ENCODE assay signal across 22 mouse cellular contexts in the genomic region with DNA sequence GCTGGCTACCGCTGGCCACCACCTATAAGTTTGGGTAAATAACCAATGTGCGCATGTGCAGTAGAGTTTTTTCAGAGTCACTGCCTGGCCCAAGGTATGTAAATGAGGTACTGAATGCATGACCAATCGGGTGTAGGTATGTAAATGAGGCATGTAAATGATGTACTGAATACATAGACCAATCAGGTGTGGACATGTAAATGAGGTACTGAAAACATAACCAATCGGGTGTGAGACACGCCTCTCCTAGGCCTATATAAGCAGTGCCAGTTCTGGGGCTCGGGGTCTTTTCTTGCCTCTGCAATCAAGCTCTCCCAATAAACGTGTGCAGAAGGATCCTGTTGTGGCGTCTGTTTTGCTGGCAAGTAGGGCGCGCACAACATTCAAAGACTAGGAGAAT. TPM values are rescaled to one million over a fixed set of nuclear protein-coding genes. Genes with fewer than 3 reads are reported as not detected.
DNase-seq lines count a peak whose midpoint lies in the region; TF ChIP-seq lines count a peak whose summit lies in the region.
"Not testable (repeated sequence)": the region's sequence is repeated elsewhere in the genome, so short reads cannot be mapped to it uniquely, and the experiment has no call there.
"Had no signal": no experiment of that assay in that cellular context is flagged by ENCODE, and none has a peak within 500 bp of the region (broad histone marks: within the 10 kb centered on the region; RNA-seq: fewer than 3 reads in every experiment).

No protein-coding gene starts in this region.

- not testable (repeated sequence) for H3K27ac ChIP-seq in MEL (ENCODE audit: control insufficient read depth, low read depth, low read length)
- H3K27ac ChIP-seq in layer of hippocampus, adult 2 months: peak overlapping the region; percentile 28; the same call in 1 of the 2 replicates

- not testable (repeated sequence) for H3K36me3 ChIP-seq in MEL (ENCODE audit: control insufficient read depth in 1 of 2, insufficient read depth in 2 of 2, low read length in 2 of 2)

- TF ChIP-seq RAD21 in MEL (IDR thresholded peaks at IDR 0.05; ENCODE audit: low read depth, low read length): not testable (repeated sequence)

- H3K4me3 ChIP-seq in MEL (ENCODE audit: control insufficient read depth in 1 of 2, insufficient read depth in 1 of 2, low read depth in 2 of 2, low read length in 2 of 2); layer of hippocampus, adult 2 months: not testable (repeated sequence)

- H3K4me1 ChIP-seq in MEL (ENCODE audit: control insufficient read depth in 1 of 2, insufficient read depth in 2 of 2, low read length in 2 of 2): not testable (repeated sequence)

- H3K79me2 ChIP-seq in MEL (ENCODE audit: control insufficient read depth, insufficient read depth, low read length, poor library complexity): not testable (repeated sequence)

- TF ChIP-seq POLR2A in MEL (IDR thresholded peaks at IDR 0.05; ENCODE audit: control insufficient read depth in 1 of 2, insufficient read depth in 1 of 2, low read depth in 1 of 2, low read length in 2 of 2, poor library complexity in 1 of 2): not testable (repeated sequence)

- H3K9ac ChIP-seq in MEL (ENCODE audit: control insufficient read depth, low read depth, low read length, poor library complexity, severe bottlenecking): not testable (repeated sequence)

- not testable (repeated sequence) for H3K27me3 ChIP-seq in MEL (ENCODE audit: control insufficient read depth in 1 of 2, insufficient read depth in 2 of 2, low read length in 2 of 2)

- TF ChIP-seq CTCF in MEL (IDR thresholded peaks at IDR 0.05 in 2 of 3, conservative IDR thresholded peaks at IDR 0.05 in 1 of 3; ENCODE audit: control insufficient read depth in 1 of 3, insufficient read depth in 1 of 3, low read depth in 2 of 3, low read length in 3 of 3, poor library complexity in 1 of 3, severe bottlenecking in 1 of 3); layer of hippocampus, adult 2 months (conservative IDR thresholded peaks at IDR 0.05): not testable (repeated sequence)

- H3K9me3 ChIP-seq in MEL (replicated peaks; ENCODE audit: insufficient read depth, low read length): not testable (repeated sequence)

- DNase-seq in ES-CJ7 (ENCODE audit: low read depth, low spot score) (peak; percentile 36), MEL (ENCODE audit: low read depth, low spot score) (peak; percentile 62), R1 (ENCODE audit: low read depth, low spot score) (peak; percentile 52), ZHBTc4 (ENCODE audit: low read depth, low spot score) (peak; percentile 23)
- peak; percentile 19 for DNase-seq in heart, adult 11 months
- DNase-seq in layer of hippocampus, adult 2 months (ENCODE audit: low spot score in 2 of 2): not testable (repeated sequence)

- TF ChIP-seq EP300 in MEL (IDR thresholded peaks at IDR 0.05; ENCODE audit: low read depth in 1 of 2, low read length in 2 of 2): not testable (repeated sequence)

TF ChIP-seq in MEL, 35 proteins besides CTCF, POLR2A, EP300 and RAD21:
- TF ChIP-seq TBP (IDR thresholded peaks at IDR 0.05; ENCODE audit: low read depth, low read length): peak; percentile 91

RNA-seq across cellular contexts. Expression of a gene that starts 6.9 kb away (rescaled TPM):
- total RNA-seq in MEL (2012; rRNA removed): 18.0 and 19.8 TPM in 2 replicates
- 10 to 100 TPM in 1 of 2 experiments, not detected in 1; 19.0 TPM for polyA plus RNA-seq in MEL (2012; ENCODE audit: insufficient read depth in 1 of 2, insufficient read length in 2 of 2, low read depth in 1 of 2, low replicate concordance in 2 of 2, missing spikeins in 1 of 2)
- total RNA-seq in layer of hippocampus, adult 2 months (2021): 10 to 100 TPM; 63.5 to 69.5 TPM

RNA-seq across cellular contexts. Expression of a gene that starts 19.8 kb away (rescaled TPM):
- not detected in 2 replicates for total RNA-seq in MEL (2012; rRNA removed)
- polyA plus RNA-seq in MEL (2012; ENCODE audit: insufficient read depth in 1 of 2, insufficient read length in 2 of 2, low read depth in 1 of 2, low replicate concordance in 2 of 2, missing spikeins in 1 of 2): not detected
- total RNA-seq in layer of hippocampus, adult 2 months (2021): not detected
- total RNA-seq: adrenal gland, adult 18-20 months; adrenal gland, adult 2 months; adrenal gland, adult 8-10 months; adrenal gland, postnatal 10 days; adrenal gland, postnatal 14 days; adrenal gland, postnatal 25 days; adrenal gland, postnatal 36 days; adrenal gland, postnatal 4 days; CH12.LX had no signal
- polyA plus RNA-seq: activated CD4-positive, CD25-positive, alpha-beta regulatory T cell, adult 4 months; adrenal gland, adult 2 months; brain, embryonic 14.5 days; C2C12; CD4-positive, CD25-positive, alpha-beta regulatory T cell, adult 4 months; cerebellum, adult 2 months; G1E; Patski had no signal
